Mouse (Mus musculus): Measurements from ENCODE around the gene Gmeb2.

The Gmeb2 gene

DNA sequence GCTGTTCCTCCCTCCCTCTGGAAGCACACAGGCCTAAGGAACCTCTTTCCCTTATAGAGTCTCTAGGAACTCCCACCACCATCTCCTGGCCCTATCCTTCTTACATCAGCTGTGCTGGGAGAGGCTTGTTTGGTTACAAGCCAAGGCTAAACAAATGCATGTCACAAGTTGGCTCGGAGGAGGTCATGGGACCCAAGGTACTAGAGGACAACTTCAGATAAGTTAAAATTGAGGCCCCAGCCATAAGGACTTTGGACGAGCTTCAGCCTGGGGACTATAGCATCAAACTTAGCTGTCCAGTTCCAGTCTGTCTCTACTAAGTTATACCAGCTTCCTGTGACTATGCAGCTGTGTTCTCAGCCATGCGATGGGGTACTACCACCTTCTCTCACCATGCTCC is 60.7 kb downstream of the Gmeb2 start:
- no peak for DNase-seq (ENCODE audit: low read depth, low spot score)

- DNase-seq (ENCODE audit: low read depth, low spot score) = no peak
Measured at GRCm38 (mm10) chr2:181224994-181225393, 62.8 kb downstream of the Gmeb2 start.

DNA sequence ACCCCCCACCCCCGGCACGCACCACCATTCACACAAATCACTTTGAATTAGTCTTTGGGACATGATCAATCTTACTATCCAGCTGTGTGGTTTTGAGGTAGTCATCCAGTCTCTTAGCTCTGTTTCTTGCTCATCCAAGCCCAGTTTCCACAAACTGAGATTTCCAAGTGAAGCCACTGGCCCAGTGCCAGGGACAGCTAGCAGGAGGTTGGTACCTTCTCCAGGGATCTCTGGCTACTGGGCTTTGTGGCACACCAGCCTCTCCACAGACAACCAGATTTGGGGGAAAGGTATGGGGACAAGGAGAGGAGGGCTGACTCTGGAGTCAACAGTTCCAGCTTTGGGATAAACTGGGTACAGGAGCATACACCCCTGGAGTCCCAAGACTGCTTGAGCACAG is 67.5 kb downstream of the Gmeb2 start:
- DNase-seq (ENCODE audit: low read depth, low spot score) = no peak

DNA sequence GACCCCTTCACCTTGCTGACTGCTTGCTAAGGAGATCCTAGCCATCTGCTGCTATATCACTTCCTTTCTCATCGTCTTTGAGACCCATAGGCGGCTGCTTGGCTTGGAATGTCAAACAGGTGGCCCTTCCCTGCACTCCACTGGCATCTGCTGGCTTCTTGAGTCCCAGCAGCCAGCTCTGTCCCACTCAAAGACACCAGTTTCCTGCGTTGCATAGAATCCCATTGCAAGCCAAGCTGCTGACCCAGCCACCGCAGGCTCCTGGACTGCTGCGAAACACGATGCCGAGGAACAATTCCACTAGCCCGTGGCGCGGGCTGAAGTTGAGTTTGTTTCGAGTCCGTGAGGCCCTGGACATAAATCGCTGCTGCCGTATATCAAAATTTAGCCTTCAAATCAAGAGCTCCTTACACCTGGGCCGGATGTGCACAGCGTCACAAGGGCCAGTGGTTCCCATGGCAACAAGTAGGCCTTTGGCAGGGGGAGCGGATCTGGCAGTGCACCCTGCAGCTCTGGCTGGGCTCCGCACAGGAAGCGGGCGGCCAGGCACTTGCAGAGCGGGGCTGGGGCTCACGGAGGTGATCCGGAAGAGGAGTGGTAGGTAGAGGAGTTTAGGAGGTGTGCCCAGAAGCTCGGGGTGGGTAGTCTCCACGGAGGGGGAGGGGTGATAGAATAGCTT is 68.2 kb downstream of the Gmeb2 start, which contains the start of gene Fndc11:
Gene Fndc11 (plus strand): TSS at position 476 of the 679 bp plus-strand sequence.
- DNase-seq (ENCODE audit: low read depth, low spot score) = peak; percentile 90

DNA sequence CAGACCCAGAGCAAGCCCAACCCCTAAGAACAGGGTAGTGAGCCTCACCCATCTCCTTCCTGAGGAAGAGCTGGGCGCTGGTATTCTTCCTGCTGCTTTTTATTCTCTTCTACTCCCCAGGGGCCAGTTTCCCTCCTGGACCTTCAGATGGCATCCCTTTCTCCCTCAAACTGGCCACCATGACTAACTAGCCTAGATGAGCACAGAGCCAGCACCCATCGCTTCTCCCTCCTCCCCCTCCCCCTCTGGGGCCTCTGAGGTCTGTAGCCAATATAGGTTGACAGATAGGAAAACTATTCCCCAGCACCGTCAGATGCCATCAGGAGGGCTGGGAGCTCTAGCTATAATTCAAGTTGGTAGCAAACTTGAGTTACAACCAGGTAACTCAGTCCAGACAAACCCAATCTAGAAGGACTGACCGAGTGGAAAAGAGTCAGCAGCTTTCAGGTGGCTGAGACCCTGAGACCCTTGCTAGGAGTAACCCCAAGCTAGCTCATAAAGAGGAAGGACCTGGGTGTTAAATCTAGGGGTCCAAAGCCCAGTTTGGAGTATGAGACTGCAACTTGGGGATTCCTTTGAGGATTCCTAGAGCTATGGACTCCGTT is 68.9 kb downstream of the Gmeb2 start:
- no peak for DNase-seq (ENCODE audit: low read depth, low spot score)

DNA sequence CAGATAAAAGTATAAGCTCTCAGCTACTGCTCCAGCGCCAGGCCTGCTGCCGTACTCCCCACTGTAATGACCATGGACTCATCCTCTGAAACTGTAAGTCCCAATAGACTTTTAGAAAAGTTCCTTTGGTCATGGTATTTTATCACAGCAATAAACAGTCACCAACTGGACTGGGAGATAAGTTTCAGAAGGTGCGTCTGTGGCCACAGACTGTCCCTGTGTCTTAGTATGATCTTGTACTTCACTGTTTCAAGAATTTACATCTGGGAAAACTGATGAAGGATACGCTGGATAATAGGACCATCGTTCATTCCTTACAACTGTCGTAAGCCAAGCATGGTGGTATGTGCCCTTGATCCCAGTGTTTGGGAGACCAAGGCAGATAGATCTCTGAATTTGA is 71.8 kb downstream of the Gmeb2 start:
- no peak for DNase-seq (ENCODE audit: low read depth, low spot score)

GRCm38 (mm10) chr2:181213021-181213445 is 74.8 kb downstream of the Gmeb2 start, which contains the start of gene Srms:
Gene Srms (minus strand): TSS chr2:181213185.
- DNase-seq (ENCODE audit: low read depth, low spot score) = peak; percentile 52

DNA sequence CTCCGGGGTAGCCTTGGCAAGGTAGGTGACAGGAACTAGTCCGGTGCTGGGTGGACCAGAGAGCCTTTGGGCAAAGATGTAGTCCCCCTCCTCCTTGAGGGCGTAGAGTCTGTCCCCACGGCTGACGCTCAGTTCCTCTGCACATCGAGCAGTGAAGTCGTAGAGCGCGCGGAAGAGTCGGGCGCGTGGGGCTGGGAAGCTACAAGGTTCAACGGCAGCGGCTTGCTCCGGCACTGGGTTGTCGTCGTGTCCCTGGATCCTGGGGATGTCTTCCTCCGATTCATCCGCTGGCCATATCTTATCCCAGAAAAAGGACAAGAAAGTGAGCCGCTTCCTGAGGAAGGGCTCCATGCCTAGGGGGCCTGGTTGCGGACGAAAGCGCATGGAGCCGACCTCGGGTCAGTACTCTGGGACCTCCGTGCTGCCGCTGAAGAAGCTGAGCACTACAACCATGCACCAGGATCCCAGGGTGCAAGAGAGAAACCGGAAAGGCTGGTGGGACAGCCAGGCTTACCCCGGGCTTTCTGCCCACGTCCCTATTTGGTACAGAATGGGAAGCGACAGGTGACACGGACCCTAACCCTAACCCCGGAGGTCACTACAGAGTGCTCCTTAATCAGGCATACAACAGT is 75.3 kb downstream of the Gmeb2 start:
- no peak for DNase-seq (ENCODE audit: low read depth, low spot score)

- no peak for DNase-seq (ENCODE audit: low read depth, low spot score)
Measured at GRCm38 (mm10) chr2:181206118-181206517, 81.7 kb downstream of the Gmeb2 start.

- no peak for DNase-seq (ENCODE audit: low read depth, low spot score)
Measured at GRCm38 (mm10) chr2:181205678-181206077, 82.2 kb downstream of the Gmeb2 start.

DNA sequence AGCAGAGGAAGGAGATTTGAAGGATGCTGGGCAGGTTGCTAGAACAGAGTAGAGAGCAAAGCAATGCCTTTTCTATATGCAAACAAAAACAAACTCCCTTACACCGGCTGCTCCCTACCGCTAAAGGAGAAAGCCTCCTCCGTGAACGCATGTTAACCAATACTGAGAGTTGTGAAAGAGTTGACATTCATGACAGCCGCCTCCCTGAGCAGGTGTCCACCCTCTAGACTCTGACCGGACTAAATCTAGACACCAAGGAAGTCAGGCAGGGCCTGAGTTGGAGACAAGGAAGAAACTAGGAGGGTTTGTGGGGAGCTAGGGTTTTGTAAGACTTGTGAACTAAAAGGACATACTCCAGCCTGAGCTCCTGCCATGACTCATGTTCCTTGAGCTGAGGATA is 84.9 kb downstream of the Gmeb2 start:
- DNase-seq (ENCODE audit: low read depth, low spot score) = no peak

GRCm38 (mm10) chr2:181202422-181202821 is 85.4 kb downstream of the Gmeb2 start, which contains the start of gene Ptk6:
Gene Ptk6 (minus strand): TSS chr2:181202789.
- no peak for DNase-seq (ENCODE audit: low read depth, low spot score)

GRCm38 (mm10) chr2:181201606-181202005 is 86.2 kb downstream of the Gmeb2 start:
- no peak for DNase-seq (ENCODE audit: low read depth, low spot score)
